Mouse (Mus musculus) gonadal fat pad, adult 2 months (tissue): ENCODE measurements around the gene Gm49486. TPM values are rescaled to one million over a fixed set of nuclear protein-coding genes. Genes with fewer than 3 reads are reported as not detected.

Experiments
- DNase-seq: peaks from one replicate; pipeline ENCODE4 v3.0.0-alpha.2; 2012; ENCODE audit warnings: low read depth
- polyA plus RNA-seq: library from polyadenylated mRNA; depleted of rRNA; stranded (reverse); fragments of >200 nt; gene quantifications from 2 replicates; pipeline ENCODE4 v1.2.3, GENCODE M21; 2012

Gene Gm49486
- polyA plus RNA-seq, 1 experiment = 0.11 TPM

- peak; percentile 19 for DNase-seq
Measured at GRCm38 (mm10) chr15:79270317-79271123, 41.3 kb downstream of the Gm49486 start.

GRCm38 (mm10) chr15:79271124-79271746, 42.0 kb downstream of the Gm49486 start:
- no peak for DNase-seq

- DNase-seq = no peak
Measured at GRCm38 (mm10) chr15:79273020-79273419, 43.8 kb downstream of the Gm49486 start.

- DNase-seq = no peak
Measured at GRCm38 (mm10) chr15:79277728-79278127, 48.5 kb downstream of the Gm49486 start.

GRCm38 (mm10) chr15:79280209-79280608, 51.0 kb downstream of the Gm49486 start:
- DNase-seq = no peak

- DNase-seq = no peak
Measured at GRCm38 (mm10) chr15:79280850-79281249, 51.7 kb downstream of the Gm49486 start.

GRCm38 (mm10) chr15:79281389-79281788, 52.2 kb downstream of the Gm49486 start:
- no peak for DNase-seq

GRCm38 (mm10) chr15:79282434-79282833, 53.2 kb downstream of the Gm49486 start:
- DNase-seq = no peak

- no peak for DNase-seq
Measured at GRCm38 (mm10) chr15:79283371-79283770, 54.2 kb downstream of the Gm49486 start.

GRCm38 (mm10) chr15:79285399-79285798, 56.2 kb downstream of the Gm49486 start, which contains the start of gene Baiap2l2:
Baiap2l2 (minus strand) TSS chr15:79285537.
- DNase-seq = no peak

GRCm38 (mm10) chr15:79286141-79286540, 57.0 kb downstream of the Gm49486 start:
- no peak for DNase-seq

GRCm38 (mm10) chr15:79287091-79287490, 57.9 kb downstream of the Gm49486 start:
- no peak for DNase-seq

- DNase-seq = no peak
Measured at GRCm38 (mm10) chr15:79288387-79288786, 59.2 kb downstream of the Gm49486 start.

GRCm38 (mm10) chr15:79289441-79289840, 60.2 kb downstream of the Gm49486 start:
- DNase-seq = no peak

- DNase-seq = no peak
Measured at GRCm38 (mm10) chr15:79290340-79290739, 61.1 kb downstream of the Gm49486 start.

GRCm38 (mm10) chr15:79292779-79293178, 63.6 kb downstream of the Gm49486 start:
- DNase-seq = no peak

GRCm38 (mm10) chr15:79298553-79298952, 69.4 kb downstream of the Gm49486 start:
- no peak for DNase-seq

- peak; percentile 55 for DNase-seq
Measured at GRCm38 (mm10) chr15:79299563-79300155, 70.5 kb downstream of the Gm49486 start.

- no peak for DNase-seq
Measured at GRCm38 (mm10) chr15:79303725-79304124, 74.5 kb downstream of the Gm49486 start.

- no peak for DNase-seq
Measured at GRCm38 (mm10) chr15:79304832-79305231, 75.6 kb downstream of the Gm49486 start.

GRCm38 (mm10) chr15:79306043-79306637, 76.9 kb downstream of the Gm49486 start:
- no peak for DNase-seq
